Mouse (Mus musculus): Measurements from ENCODE around the gene Gas7.
A peak's percentile ranks its signal among the peaks of the same experiment; 100 is the strongest.

Gas7 gene

GRCm38 (mm10) chr11:67577472-67577871 is 122.2 kb downstream of the Gas7 start:
- DNase-seq (ENCODE audit: low spot score in 2 of 2) = no peak

GRCm38 (mm10) chr11:67577994-67578393 is 122.8 kb downstream of the Gas7 start:
- no peak for DNase-seq (ENCODE audit: low spot score in 2 of 2)

GRCm38 (mm10) chr11:67579136-67579535 is 123.9 kb downstream of the Gas7 start:
- DNase-seq (ENCODE audit: low spot score in 2 of 2) = no peak

GRCm38 (mm10) chr11:67581549-67581948 is 126.3 kb downstream of the Gas7 start:
- no peak for DNase-seq (ENCODE audit: low spot score in 2 of 2)

GRCm38 (mm10) chr11:67582570-67582969 is 127.3 kb downstream of the Gas7 start:
- DNase-seq (ENCODE audit: low spot score in 2 of 2) = no peak

GRCm38 (mm10) chr11:67585016-67585415 is 129.8 kb downstream of the Gas7 start:
- DNase-seq (ENCODE audit: low spot score in 2 of 2) = no peak

GRCm38 (mm10) chr11:67585629-67586028 is 130.4 kb downstream of the Gas7 start:
- no peak for DNase-seq (ENCODE audit: low spot score in 2 of 2)

GRCm38 (mm10) chr11:67586231-67586994 is 131.2 kb downstream of the Gas7 start:
- DNase-seq (ENCODE audit: low spot score in 2 of 2) = peak in 1 of 2 experiments; percentile 22

GRCm38 (mm10) chr11:67588196-67588827 is 133.1 kb downstream of the Gas7 start:
- DNase-seq (ENCODE audit: low spot score in 2 of 2) = peak in 1 of 2 experiments; percentile 24

GRCm38 (mm10) chr11:67588828-67589314 is 133.6 kb downstream of the Gas7 start:
- DNase-seq (ENCODE audit: low spot score in 2 of 2) = peak; percentile 30 to 75

- DNase-seq (ENCODE audit: low spot score in 2 of 2) = no peak
Measured at GRCm38 (mm10) chr11:67596233-67596632, 141.0 kb downstream of the Gas7 start.

GRCm38 (mm10) chr11:67596856-67597255 is 141.6 kb downstream of the Gas7 start:
- DNase-seq (ENCODE audit: low spot score in 2 of 2) = no peak

GRCm38 (mm10) chr11:67597388-67597787 is 142.2 kb downstream of the Gas7 start:
- DNase-seq (ENCODE audit: low spot score in 2 of 2) = no peak

GRCm38 (mm10) chr11:67599141-67599540 is 143.9 kb downstream of the Gas7 start:
- no peak for DNase-seq (ENCODE audit: low spot score in 2 of 2)

GRCm38 (mm10) chr11:67600710-67601430 is 145.6 kb downstream of the Gas7 start:
- DNase-seq (ENCODE audit: low spot score in 2 of 2) = no peak

GRCm38 (mm10) chr11:67602711-67603369 is 147.6 kb downstream of the Gas7 start:
- DNase-seq (ENCODE audit: low spot score in 2 of 2) = no peak

- peak in 1 of 2 experiments; percentile 36 for DNase-seq (ENCODE audit: low spot score in 2 of 2)
Measured at GRCm38 (mm10) chr11:67604481-67604880, 149.2 kb downstream of the Gas7 start.

GRCm38 (mm10) chr11:67608114-67608683 is 153.0 kb downstream of the Gas7 start:
- DNase-seq (ENCODE audit: low spot score in 2 of 2) = peak in 1 of 2 experiments; percentile 23

- no peak for DNase-seq (ENCODE audit: low spot score in 2 of 2)
Measured at GRCm38 (mm10) chr11:67612158-67612839, 157.1 kb downstream of the Gas7 start.

GRCm38 (mm10) chr11:67616557-67617239 is 161.5 kb downstream of the Gas7 start:
- no peak for DNase-seq (ENCODE audit: low spot score in 2 of 2)

Data from spleen, postnatal 10 days (tissue).